Mouse (Mus musculus): Measurements from ENCODE around the gene Psg16. TPM values are rescaled to one million over a fixed set of nuclear protein-coding genes. Genes with fewer than 3 reads are reported as not detected.
A peak's percentile ranks its signal among the peaks of the same experiment; 100 is the strongest.

Gene Psg16
- polyA plus RNA-seq, 1 experiment from 2014 or later = 0.23 TPM

- peaks cover 87% of the 10 kb centered on the region for H3K36me3 ChIP-seq (ENCODE audit: control insufficient read depth, insufficient read depth, low read length)
- no peaks in the 10 kb centered on the region for H3K27me3 ChIP-seq (ENCODE audit: control insufficient read depth, insufficient read depth, low read length)
- H3K4me2 ChIP-seq (ENCODE audit: low read length) = no peak overlapping the region
- no peak for ATAC-seq (ENCODE audit: insufficient number of reproducible peaks, insufficient read depth, low FRiP score, low read depth)
- H3K4me3 ChIP-seq (ENCODE audit: control insufficient read depth in 1 of 2, insufficient read depth in 1 of 2, low read depth in 1 of 2, low read length in 2 of 2) = no peak overlapping the region
- H3K9me3 ChIP-seq (ENCODE audit: control insufficient read depth, low read length) = 0 out of 2 replicates have a peak, but pooled peaks cover 2% of the 10 kb centered on the region
- H3K27ac ChIP-seq (replicated peaks in 1 of 2; ENCODE audit: control insufficient read depth in 1 of 2, insufficient read depth in 1 of 2, low read depth in 2 of 2, low read length in 2 of 2) = no peak overlapping the region
- no peak overlapping the region for H3K9ac ChIP-seq (ENCODE audit: low read length)
- 85% methylated on average over 10 of the region's 10 CpGs for WGBS
- peaks cover 0 to 2% of the 10 kb centered on the region in 2 experiments; a peak in 1 of 4 replicates for H3K4me1 ChIP-seq (ENCODE audit: control insufficient read depth in 2 of 2, insufficient read depth in 2 of 2, low read length in 2 of 2)
Measured at GRCm38 (mm10) chr7:17048431-17049190, 25.2 kb upstream of the Psg16 start.

GRCm38 (mm10) chr7:17050491-17050890, 23.3 kb upstream of the Psg16 start:
- no peak for ATAC-seq (ENCODE audit: insufficient number of reproducible peaks, insufficient read depth, low FRiP score, low read depth)
- Histone ChIP-seq H3K27me3 (ENCODE audit: control insufficient read depth, insufficient read depth, low read length) (no peaks in the 10 kb centered on the region), H3K4me3 (ENCODE audit: control insufficient read depth in 1 of 2, insufficient read depth in 1 of 2, low read depth in 1 of 2, low read length in 2 of 2) (no peak overlapping the region), H3K27ac (replicated peaks in 1 of 2; ENCODE audit: control insufficient read depth in 1 of 2, insufficient read depth in 1 of 2, low read depth in 2 of 2, low read length in 2 of 2) (no peak overlapping the region), H3K4me1 (ENCODE audit: control insufficient read depth in 2 of 2, insufficient read depth in 2 of 2, low read length in 2 of 2) (peaks cover 1 to 2% of the 10 kb centered on the region in 2 experiments; a peak in 3 of 4 replicates), H3K9ac (ENCODE audit: low read length) (no peak overlapping the region; the same call in 1 of the 2 replicates), H3K36me3 (ENCODE audit: control insufficient read depth, insufficient read depth, low read length) (peaks cover 87% of the 10 kb centered on the region), H3K9me3 (ENCODE audit: control insufficient read depth, low read length) (peaks cover 5% of the 10 kb centered on the region; the same call in 1 of the 2 replicates), H3K4me2 (ENCODE audit: low read length) (no peak overlapping the region)
- 44% methylated on average over 11 of the region's 11 CpGs for WGBS

- H3K27me3 ChIP-seq (ENCODE audit: control insufficient read depth, insufficient read depth, low read length) = no peaks in the 10 kb centered on the region
- ATAC-seq (ENCODE audit: insufficient number of reproducible peaks, insufficient read depth, low FRiP score, low read depth) = 0 out of 2 replicates have a peak, but pooled peaks have one; percentile 19
- H3K4me1 ChIP-seq (ENCODE audit: control insufficient read depth in 2 of 2, insufficient read depth in 2 of 2, low read length in 2 of 2) = peaks cover 5 to 6% of the 10 kb centered on the region in 2 experiments; a peak in 3 of 4 replicates
- no peak overlapping the region for H3K4me2 ChIP-seq (ENCODE audit: low read length)
- peaks cover 86% of the 10 kb centered on the region for H3K36me3 ChIP-seq (ENCODE audit: control insufficient read depth, insufficient read depth, low read length)
- H3K9ac ChIP-seq (ENCODE audit: low read length) = no peak overlapping the region; the same call in 1 of the 2 replicates
- 16% methylated on average over 16 of the region's 17 CpGs for WGBS
- H3K27ac ChIP-seq (replicated peaks in 1 of 2; ENCODE audit: control insufficient read depth in 1 of 2, insufficient read depth in 1 of 2, low read depth in 2 of 2, low read length in 2 of 2) = no peak overlapping the region
- H3K4me3 ChIP-seq (ENCODE audit: control insufficient read depth in 1 of 2, insufficient read depth in 1 of 2, low read depth in 1 of 2, low read length in 2 of 2) = no peak overlapping the region
- H3K9me3 ChIP-seq (ENCODE audit: control insufficient read depth, low read length) = peaks cover 5% of the 10 kb centered on the region; the same call in 1 of the 2 replicates
Measured at GRCm38 (mm10) chr7:17050933-17051594, 22.8 kb upstream of the Psg16 start.

GRCm38 (mm10) chr7:17054325-17054989, 19.4 kb upstream of the Psg16 start:
- no peaks in the 10 kb centered on the region for H3K27me3 ChIP-seq (ENCODE audit: control insufficient read depth, insufficient read depth, low read length)
- no peak for ATAC-seq (ENCODE audit: insufficient number of reproducible peaks, insufficient read depth, low FRiP score, low read depth)
- peaks cover 21 to 38% of the 10 kb centered on the region in 2 experiments for H3K4me1 ChIP-seq (ENCODE audit: control insufficient read depth in 2 of 2, insufficient read depth in 2 of 2, low read length in 2 of 2)
- H3K4me3 ChIP-seq (ENCODE audit: control insufficient read depth in 1 of 2, insufficient read depth in 1 of 2, low read depth in 1 of 2, low read length in 2 of 2) = no peak overlapping the region
- no peak overlapping the region for H3K27ac ChIP-seq (replicated peaks in 1 of 2; ENCODE audit: control insufficient read depth in 1 of 2, insufficient read depth in 1 of 2, low read depth in 2 of 2, low read length in 2 of 2)
- H3K4me2 ChIP-seq (ENCODE audit: low read length) = no peak overlapping the region
- peaks cover 56% of the 10 kb centered on the region for H3K36me3 ChIP-seq (ENCODE audit: control insufficient read depth, insufficient read depth, low read length)
- peaks cover 5% of the 10 kb centered on the region; the same call in 1 of the 2 replicates for H3K9me3 ChIP-seq (ENCODE audit: control insufficient read depth, low read length)
- no peak overlapping the region for H3K9ac ChIP-seq (ENCODE audit: low read length)
- 86% methylated on average over 15 of the region's 16 CpGs for WGBS

GRCm38 (mm10) chr7:17055287-17055946, 18.4 kb upstream of the Psg16 start:
- no peak for ATAC-seq (ENCODE audit: insufficient number of reproducible peaks, insufficient read depth, low FRiP score, low read depth)
- Histone ChIP-seq H3K27ac (replicated peaks in 1 of 2; ENCODE audit: control insufficient read depth in 1 of 2, insufficient read depth in 1 of 2, low read depth in 2 of 2, low read length in 2 of 2) (peak overlapping the region in 1 of 2 experiments; percentile 99; a peak in 2 of 4 replicates), H3K9me3 (ENCODE audit: control insufficient read depth, low read length) (peaks cover 5% of the 10 kb centered on the region; the same call in 1 of the 2 replicates), H3K36me3 (ENCODE audit: control insufficient read depth, insufficient read depth, low read length) (peaks cover 46% of the 10 kb centered on the region), H3K27me3 (ENCODE audit: control insufficient read depth, insufficient read depth, low read length) (no peaks in the 10 kb centered on the region), H3K4me2 (ENCODE audit: low read length) (peak overlapping the region; percentile 92), H3K9ac (ENCODE audit: low read length) (peak overlapping the region; percentile 82; the same call in 1 of the 2 replicates), H3K4me1 (ENCODE audit: control insufficient read depth in 2 of 2, insufficient read depth in 2 of 2, low read length in 2 of 2) (peaks cover 28 to 45% of the 10 kb centered on the region in 2 experiments), H3K4me3 (ENCODE audit: control insufficient read depth in 1 of 2, insufficient read depth in 1 of 2, low read depth in 1 of 2, low read length in 2 of 2) (peak overlapping the region in 1 of 2 experiments; percentile 55; a peak in 3 of 4 replicates)
- WGBS = 95% methylated on average over 4 of the region's 4 CpGs

GRCm38 (mm10) chr7:17056081-17056581, 17.7 kb upstream of the Psg16 start:
- Histone ChIP-seq H3K9me3 (ENCODE audit: control insufficient read depth, low read length) (peaks cover 5% of the 10 kb centered on the region; the same call in 1 of the 2 replicates), H3K4me3 (ENCODE audit: control insufficient read depth in 1 of 2, insufficient read depth in 1 of 2, low read depth in 1 of 2, low read length in 2 of 2) (peak overlapping the region; percentile 47 to 55), H3K4me2 (ENCODE audit: low read length) (peak overlapping the region; percentile 92), H3K4me1 (ENCODE audit: control insufficient read depth in 2 of 2, insufficient read depth in 2 of 2, low read length in 2 of 2) (peaks cover 33 to 52% of the 10 kb centered on the region in 2 experiments), H3K27me3 (ENCODE audit: control insufficient read depth, insufficient read depth, low read length) (no peaks in the 10 kb centered on the region), H3K27ac (replicated peaks in 1 of 2; ENCODE audit: control insufficient read depth in 1 of 2, insufficient read depth in 1 of 2, low read depth in 2 of 2, low read length in 2 of 2) (peak overlapping the region; percentile 96 to 99), H3K36me3 (ENCODE audit: control insufficient read depth, insufficient read depth, low read length) (peaks cover 41% of the 10 kb centered on the region), H3K9ac (ENCODE audit: low read length) (peak overlapping the region; percentile 82)
- WGBS = under 1% methylated on average over 42 of the region's 42 CpGs
- peak; percentile 66 for ATAC-seq (ENCODE audit: insufficient number of reproducible peaks, insufficient read depth, low FRiP score, low read depth)

All from heart, embryonic 14.5 days (tissue).